Mouse (Mus musculus): ENCODE results near the gene Plcxd2.

Plcxd2 gene

GRCm38 (mm10) chr16:45937381-45937780, 72.6 kb downstream of the Plcxd2 start:
- no peak for DNase-seq (ENCODE audit: low read depth)

GRCm38 (mm10) chr16:45936521-45936920, 73.5 kb downstream of the Plcxd2 start:
- DNase-seq (ENCODE audit: low read depth), result no peak

- DNase-seq (ENCODE audit: low read depth), result no peak
These were observed 74.0 kb downstream of the Plcxd2 start for GRCm38 (mm10) chr16:45935956-45936483.

- DNase-seq (ENCODE audit: low read depth), result no peak
These were observed 75.2 kb downstream of the Plcxd2 start for GRCm38 (mm10) chr16:45934721-45935407.

- DNase-seq (ENCODE audit: low read depth), result no peak
These were observed 79.7 kb downstream of the Plcxd2 start for GRCm38 (mm10) chr16:45930308-45930707.

- no peak for DNase-seq (ENCODE audit: low read depth)
These were observed 81.9 kb downstream of the Plcxd2 start for GRCm38 (mm10) chr16:45928090-45928489.

GRCm38 (mm10) chr16:45927601-45928000, 82.4 kb downstream of the Plcxd2 start:
- DNase-seq (ENCODE audit: low read depth), result no peak

GRCm38 (mm10) chr16:45926875-45927274, 83.1 kb downstream of the Plcxd2 start:
- DNase-seq (ENCODE audit: low read depth), result no peak

GRCm38 (mm10) chr16:45923731-45924424, 86.1 kb downstream of the Plcxd2 start:
- no peak for DNase-seq (ENCODE audit: low read depth)

GRCm38 (mm10) chr16:45922546-45923229, 87.3 kb downstream of the Plcxd2 start:
- no peak for DNase-seq (ENCODE audit: low read depth)

- no peak for DNase-seq (ENCODE audit: low read depth)
These were observed 90.4 kb downstream of the Plcxd2 start for GRCm38 (mm10) chr16:45919572-45919971.
